Mouse (Mus musculus) C2C12 (cell line): ENCODE measurements around the gene Hcls1.

Source experiments
- CEBPB ChIP-seq: IDR thresholded peaks from one replicate; pipeline ENCODE4 v1.6.1; 2011; ENCODE audit warnings: low read depth, mild to moderate bottlenecking, control low read depth, moderate library complexity
- MAX ChIP-seq: IDR thresholded peaks from one replicate; pipeline ENCODE4 v1.6.1; 2011; ENCODE audit warnings: mild to moderate bottlenecking, control low read depth

DNA sequence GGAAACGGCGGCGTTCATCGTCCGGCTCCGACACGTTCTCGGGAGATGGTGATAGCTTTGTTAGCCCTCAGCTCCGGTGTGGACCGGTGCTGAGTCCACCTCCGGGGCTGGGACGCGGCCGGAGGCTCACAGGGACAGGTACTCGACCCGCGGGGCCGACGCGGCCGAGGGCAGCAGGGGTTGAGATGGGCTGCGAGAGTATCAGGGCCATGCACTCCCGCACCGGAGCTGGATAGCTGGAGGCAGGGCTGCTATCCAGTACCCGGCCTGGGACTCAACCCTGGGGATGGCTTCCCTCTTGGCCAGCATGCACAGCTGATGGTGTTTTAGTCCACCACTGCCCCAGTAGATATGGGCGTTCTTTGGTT is 77.1 kb downstream of the Hcls1 start:
- TF ChIP-seq CEBPB (no peak), MAX (no peak)
